Mouse (Mus musculus) embryonic facial prominence, embryonic 15.5 days (tissue): Measurements from ENCODE around the gene Sfxn3. TPM values are rescaled to one million over a fixed set of nuclear protein-coding genes. Genes with fewer than 3 reads are reported as not detected.

Experiments
- polyA plus RNA-seq: library from polyadenylated mRNA; unstranded; fragments of >200 nt; fragmentation: Nextera tagmentation; extraction: Ambion mirVana; gene quantifications from 2 replicates; pipeline ENCODE4 v1.2.1, GENCODE M21; 2015

Gene Sfxn3
- polyA plus RNA-seq, 1 experiment from 2014 or later: 41.3 TPM

Other genes starting within 250 kb of the Sfxn3 start
- gene Slf2, start 116.4 kb upstream of the Sfxn3 start, polyA plus RNA-seq: 27.1 and 32.3 TPM in 2 replicates
- 4.8 and 5.9 TPM in 2 replicates for gene Sema4g, start 58.4 kb upstream of the Sfxn3 start, polyA plus RNA-seq
- gene Twnk, start 41.8 kb upstream of the Sfxn3 start, polyA plus RNA-seq: 20.2 and 22.1 TPM in 2 replicates
- gene Mrpl43, start 41.1 kb upstream of the Sfxn3 start, polyA plus RNA-seq: 73.1 and 77.3 TPM in 2 replicates
- gene Lzts2, start 33.1 kb upstream of the Sfxn3 start, polyA plus RNA-seq: 75.8 and 80.5 TPM in 2 replicates
- 0.68 and 0.75 TPM in 2 replicates for gene Pdzd7, start 1.8 kb upstream of the Sfxn3 start, polyA plus RNA-seq
- gene Kazald1, start 27.7 kb downstream of the Sfxn3 start, polyA plus RNA-seq: 58.2 and 59.1 TPM in 2 replicates
- 1.2 and 1.4 TPM in 2 replicates for gene Tlx1, start 103.2 kb downstream of the Sfxn3 start, polyA plus RNA-seq
- 0.49 and 0.75 TPM in 2 replicates for gene Lbx1, start 188.3 kb downstream of the Sfxn3 start, polyA plus RNA-seq